Mouse (Mus musculus): ENCODE results near the gene Nek7.

The Nek7 gene

DNA sequence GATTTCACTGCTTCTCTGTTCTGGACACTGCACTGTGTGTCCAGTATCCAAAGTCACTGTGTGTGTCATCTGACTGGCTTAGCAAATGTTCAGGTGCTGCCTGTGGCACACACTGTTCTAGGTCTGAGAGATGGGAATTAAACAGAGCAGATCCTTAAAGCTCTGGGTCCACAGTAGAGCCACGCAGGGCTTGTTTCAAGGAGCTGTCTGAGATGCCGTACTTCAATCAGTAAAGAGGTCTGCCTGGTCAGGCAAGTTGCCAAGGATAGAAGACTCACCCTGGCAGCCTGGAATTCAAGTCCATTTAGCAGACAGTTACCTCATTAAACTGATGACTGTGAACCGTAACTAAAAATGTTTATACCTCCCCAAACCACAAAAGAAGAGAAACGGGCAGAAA lies 112.9 kb downstream of the Nek7 start:
- DNase-seq, result no peak

GRCm38 (mm10) chr1:138504228-138504627 lies 115.7 kb downstream of the Nek7 start:
- DNase-seq, result no peak

- DNase-seq, result no peak
These were observed 119.2 kb downstream of the Nek7 start for GRCm38 (mm10) chr1:138500691-138501090.

GRCm38 (mm10) chr1:138500155-138500554 lies 119.8 kb downstream of the Nek7 start:
- no peak for DNase-seq

- peak; percentile 21 for DNase-seq
These were observed 120.5 kb downstream of the Nek7 start for GRCm38 (mm10) chr1:138499461-138499860.

- no peak for DNase-seq
These were observed 128.4 kb downstream of the Nek7 start for GRCm38 (mm10) chr1:138491382-138492097.

DNA sequence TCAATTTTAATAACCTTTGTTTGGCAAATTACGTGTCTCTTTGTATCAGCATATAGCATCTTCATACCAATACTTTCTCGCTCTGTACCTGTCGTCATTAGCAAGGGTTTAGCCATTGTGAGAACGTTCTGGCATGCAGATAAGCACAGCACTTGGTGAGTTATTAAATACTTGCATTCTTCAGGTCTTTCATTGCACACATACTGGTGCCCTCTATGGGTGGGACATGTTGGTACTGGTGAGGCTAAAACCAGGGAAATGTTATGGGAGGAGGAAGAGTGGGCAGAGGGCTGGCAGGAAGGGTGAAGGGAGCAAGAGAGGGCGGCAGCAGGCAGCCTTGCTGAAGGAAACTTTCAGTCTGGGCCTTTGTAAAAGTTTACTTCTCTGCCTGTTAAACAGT lies 132.4 kb downstream of the Nek7 start:
- DNase-seq, result no peak

GRCm38 (mm10) chr1:138480694-138481093 lies 139.2 kb downstream of the Nek7 start:
- no peak for DNase-seq

DNA sequence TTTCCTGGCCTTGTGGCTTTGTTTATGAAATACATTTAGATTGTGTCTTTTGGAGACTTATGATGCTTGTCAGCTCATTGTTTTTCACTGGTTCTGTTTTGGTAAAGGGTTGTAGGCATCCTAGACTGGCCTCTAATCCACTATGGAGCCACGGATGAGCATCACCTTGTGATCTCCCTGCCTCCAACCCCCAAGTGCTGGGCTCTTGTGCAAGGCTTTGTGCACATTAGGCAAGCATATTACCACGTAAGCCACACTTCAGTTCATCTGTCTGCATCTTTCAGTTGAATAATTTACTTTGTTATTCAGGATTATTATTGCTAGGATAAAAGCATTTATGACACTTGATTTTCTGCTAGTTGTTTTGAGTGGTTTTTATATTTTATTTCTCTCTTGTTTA lies 154.6 kb downstream of the Nek7 start:
- DNase-seq, result no peak

DNA sequence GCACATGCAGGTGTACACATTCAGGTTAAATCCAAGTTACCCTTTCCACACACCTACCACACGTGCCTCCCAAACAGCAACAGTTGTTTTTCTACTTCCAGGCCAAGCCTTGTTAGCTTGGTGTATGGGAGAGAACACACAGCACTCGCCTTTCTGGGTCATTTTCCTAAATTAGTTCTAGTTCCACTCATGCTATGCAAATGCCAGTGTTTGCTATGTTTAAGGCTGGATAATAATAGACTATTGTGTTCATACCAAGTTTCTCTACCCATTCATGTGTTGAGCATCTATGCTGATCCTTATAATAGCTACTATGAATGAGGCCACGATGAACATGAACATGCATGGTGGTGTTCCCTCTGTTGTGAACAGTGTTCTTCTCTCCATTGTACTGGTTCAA lies 158.5 kb downstream of the Nek7 start:
- DNase-seq, result no peak

DNA sequence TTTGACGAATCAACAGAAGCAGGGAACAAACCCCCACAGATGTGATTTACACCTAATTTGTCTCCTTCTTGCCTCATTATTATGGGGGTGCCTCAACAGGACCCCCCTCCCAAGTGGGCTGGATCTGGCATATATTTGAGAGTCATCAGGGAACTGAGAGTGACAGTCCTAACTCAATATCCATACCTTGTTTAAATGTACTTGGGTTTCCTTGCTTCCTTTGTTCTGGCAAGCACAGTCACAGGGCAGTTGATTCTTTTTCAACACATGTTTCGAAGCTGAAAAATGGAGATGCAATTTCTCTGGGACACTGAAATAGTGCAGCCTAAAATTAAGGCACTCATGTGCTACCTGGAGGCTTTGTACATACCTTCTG lies 170.5 kb downstream of the Nek7 start:
- DNase-seq, result no peak

DNA sequence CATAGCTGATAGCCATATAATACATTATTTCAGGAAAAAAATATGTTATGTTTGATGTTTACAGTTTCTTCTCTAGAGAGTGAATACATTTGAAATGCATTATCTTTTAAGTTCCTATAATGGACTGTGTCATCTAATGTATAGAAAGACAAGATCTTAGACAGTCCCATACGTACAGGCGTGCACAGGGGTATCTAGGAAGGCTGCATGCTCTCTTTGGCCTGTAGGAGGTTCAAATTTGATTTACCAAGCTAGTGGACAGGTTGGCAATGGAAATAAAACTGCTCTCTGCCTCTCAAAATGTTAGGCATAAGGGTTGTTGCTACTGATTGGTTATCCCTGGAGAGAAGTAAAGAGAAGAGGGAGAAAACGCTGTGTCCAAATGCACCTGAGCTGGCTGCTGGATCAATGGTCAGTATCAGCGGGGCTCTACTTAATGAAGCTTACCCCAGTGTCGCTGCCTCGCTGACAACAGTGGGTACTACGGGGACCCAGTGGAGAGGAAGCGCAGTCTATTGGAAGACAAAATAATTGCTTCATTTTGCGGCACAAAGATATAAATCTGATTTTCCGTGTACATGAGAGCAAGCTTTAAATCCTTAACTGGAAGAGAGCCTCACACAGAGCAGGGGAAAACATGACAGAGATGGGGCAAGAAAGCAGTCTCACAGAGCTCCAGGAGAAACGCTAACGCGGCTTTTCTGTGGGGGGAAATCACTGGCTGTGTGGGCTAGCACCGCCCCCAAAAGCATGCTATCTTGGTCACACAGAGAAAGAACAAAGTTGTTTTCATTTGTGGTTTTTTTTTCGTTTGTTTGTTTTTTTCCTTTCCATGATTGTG lies 171.1 kb downstream of the Nek7 start:
- no peak for DNase-seq

DNA sequence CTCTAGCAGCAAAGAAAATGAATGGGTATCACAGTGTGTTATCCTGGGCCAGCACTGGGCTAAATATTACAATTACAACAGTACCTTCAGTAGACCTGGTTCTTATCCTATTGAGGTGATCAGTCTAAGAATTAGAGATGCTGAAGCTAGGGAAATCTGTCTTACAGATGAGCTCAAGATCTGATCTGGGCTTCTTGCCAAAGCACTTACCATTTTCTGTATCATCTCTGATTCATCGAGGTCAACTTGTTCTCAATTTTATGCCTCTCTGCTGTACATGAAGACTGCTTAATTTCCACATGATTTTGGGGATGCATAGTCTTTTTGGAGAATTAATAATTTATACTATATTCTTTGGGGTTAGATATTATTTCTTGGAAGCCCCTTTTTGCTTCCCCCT lies 173.1 kb downstream of the Nek7 start:
- no peak for DNase-seq
